Mouse (Mus musculus): Measurements from ENCODE around the gene Bmt2. TPM values are rescaled to one million over a fixed set of nuclear protein-coding genes. Genes with fewer than 3 reads are reported as not detected.
A peak's percentile ranks its signal among the peaks of the same experiment; 100 is the strongest.

Gene Bmt2
- polyA plus RNA-seq, 1 experiment from 2014 or later, result 3.5 TPM

DNA sequence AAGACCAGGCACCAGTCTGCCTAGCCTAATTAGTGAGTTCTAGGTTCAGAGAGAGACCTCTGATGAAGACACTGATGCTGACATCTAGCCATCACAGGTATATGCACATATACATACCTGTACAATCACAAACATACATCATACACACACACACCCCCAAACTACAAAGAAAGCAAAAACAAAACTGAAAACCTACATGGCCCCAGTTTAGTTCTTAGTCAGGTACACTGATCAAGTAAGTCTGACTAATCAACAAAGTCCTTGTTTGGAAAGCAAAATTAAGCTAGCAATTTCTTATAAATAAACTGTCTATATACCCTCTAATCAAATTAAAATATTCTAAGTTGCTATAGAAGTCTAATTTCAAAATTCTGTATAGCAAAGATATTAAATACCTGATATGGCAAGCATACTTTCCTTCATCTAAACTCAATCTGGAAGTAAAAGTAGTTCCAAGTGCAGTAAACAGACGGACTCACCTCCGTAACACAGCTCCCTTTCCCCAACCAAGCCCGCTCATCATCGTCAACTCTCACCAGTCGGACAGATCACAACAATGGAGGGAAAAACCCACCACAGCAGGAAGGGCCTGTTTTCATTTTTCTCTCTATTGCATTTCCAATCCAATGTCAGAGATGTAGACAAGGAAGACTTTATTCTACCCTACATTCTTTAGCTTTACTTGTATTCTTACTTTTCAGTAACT, 3.0 kb downstream of the Bmt2 start:
- H3K4me3 ChIP-seq (replicated peaks), result no peak overlapping the region
- no peaks in the 10 kb centered on the region for H3K36me3 ChIP-seq
- 78% methylated on average over 5 of the region's 5 CpGs for WGBS (ENCODE audit: insufficient replicate concordance)
- H3K4me2 ChIP-seq, result no peak overlapping the region
- H3K27me3 ChIP-seq, result no peaks in the 10 kb centered on the region
- no peaks in the 10 kb centered on the region for H3K9me3 ChIP-seq (replicated peaks)
- no peak overlapping the region for H3K27ac ChIP-seq
- ATAC-seq (ENCODE audit: low read depth) (no peak), DNase-seq (no peak)
- H3K4me1 ChIP-seq (replicated peaks), result peaks cover 19% of the 10 kb centered on the region
- H3K9ac ChIP-seq, result no peak overlapping the region

DNA sequence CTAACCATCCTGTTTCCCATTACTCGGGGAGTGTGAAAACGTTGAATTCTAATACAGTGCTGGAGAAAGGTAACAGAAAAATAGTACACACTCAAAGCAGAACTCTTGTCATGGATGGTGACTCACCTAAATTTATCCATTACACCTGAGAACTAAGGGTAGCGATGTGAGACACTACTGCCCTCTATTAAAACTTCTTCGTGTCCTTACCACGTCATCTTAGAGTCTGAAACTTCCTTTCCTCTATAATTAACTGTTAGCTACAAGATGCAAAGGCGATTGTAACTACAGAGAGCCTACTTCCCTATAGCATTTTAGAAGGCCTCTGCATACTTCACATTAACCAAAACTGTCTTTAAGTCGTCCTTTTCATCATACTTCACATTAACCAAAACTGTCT, 12.1 kb downstream of the Bmt2 start:
- Histone ChIP-seq H3K4me2 (no peak overlapping the region), H3K36me3 (0 out of 2 replicates have a peak, but pooled peaks cover 6% of the 10 kb centered on the region)
- no peak for ATAC-seq (ENCODE audit: low read depth)

DNA sequence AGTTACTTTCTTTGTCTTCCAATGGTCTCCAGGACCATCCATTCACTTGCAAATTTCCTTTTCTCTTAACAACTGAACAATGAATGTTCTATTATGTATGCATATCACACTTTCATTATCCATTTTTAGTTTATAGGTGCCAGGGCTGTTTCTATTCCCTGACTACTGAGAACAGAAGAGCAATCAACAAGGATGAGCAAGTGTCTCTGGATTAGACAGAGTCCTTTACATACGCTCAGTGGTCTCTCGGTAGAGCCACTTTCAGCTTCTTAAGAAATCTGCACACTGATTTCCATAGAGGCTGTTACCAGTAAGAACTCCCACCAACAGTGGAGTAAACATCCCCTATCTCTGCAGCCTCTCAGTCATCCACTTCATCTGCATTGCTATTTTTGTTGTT, 19.8 kb downstream of the Bmt2 start:
- Histone ChIP-seq H3K4me1 (replicated peaks) (no peaks in the 10 kb centered on the region), H3K36me3 (0 out of 2 replicates have a peak, but pooled peaks cover 6% of the 10 kb centered on the region), H3K27me3 (no peaks in the 10 kb centered on the region), H3K9ac (no peak overlapping the region), H3K9me3 (replicated peaks) (no peaks in the 10 kb centered on the region), H3K4me3 (replicated peaks) (no peak overlapping the region), H3K27ac (no peak overlapping the region), H3K4me2 (no peak overlapping the region)
- ATAC-seq (ENCODE audit: low read depth) (no peak), DNase-seq (no peak)
- WGBS (ENCODE audit: insufficient replicate concordance), result 82% methylated on average over 2 of the region's 2 CpGs

More for the DNA sequence above, 12.1 kb downstream of the Bmt2 start:
- H3K27ac ChIP-seq, result no peak overlapping the region
- WGBS (ENCODE audit: insufficient replicate concordance), result 66% methylated on average over 7 of the region's 7 CpGs
- DNase-seq, result no peak
- no peaks in the 10 kb centered on the region for H3K27me3 ChIP-seq
- H3K4me1 ChIP-seq (replicated peaks), result no peaks in the 10 kb centered on the region
- no peak overlapping the region for H3K4me3 ChIP-seq (replicated peaks)
- no peak overlapping the region for H3K9ac ChIP-seq
- no peaks in the 10 kb centered on the region for H3K9me3 ChIP-seq (replicated peaks)

GRCm38 (mm10) chr6:13654081-13654480, 23.7 kb downstream of the Bmt2 start:
- no peaks in the 10 kb centered on the region for H3K27me3 ChIP-seq
- 0 out of 2 replicates have a peak, but pooled peaks cover 4% of the 10 kb centered on the region for H3K4me1 ChIP-seq (replicated peaks)
- no peak overlapping the region for H3K4me3 ChIP-seq (replicated peaks)
- H3K9me3 ChIP-seq (replicated peaks), result no peaks in the 10 kb centered on the region
- H3K36me3 ChIP-seq, result no peaks in the 10 kb centered on the region
- ATAC-seq (ENCODE audit: low read depth), result no peak
- H3K27ac ChIP-seq, result no peak overlapping the region
- no peak overlapping the region for H3K9ac ChIP-seq
- no peak overlapping the region for H3K4me2 ChIP-seq
- no peak for DNase-seq

DNA sequence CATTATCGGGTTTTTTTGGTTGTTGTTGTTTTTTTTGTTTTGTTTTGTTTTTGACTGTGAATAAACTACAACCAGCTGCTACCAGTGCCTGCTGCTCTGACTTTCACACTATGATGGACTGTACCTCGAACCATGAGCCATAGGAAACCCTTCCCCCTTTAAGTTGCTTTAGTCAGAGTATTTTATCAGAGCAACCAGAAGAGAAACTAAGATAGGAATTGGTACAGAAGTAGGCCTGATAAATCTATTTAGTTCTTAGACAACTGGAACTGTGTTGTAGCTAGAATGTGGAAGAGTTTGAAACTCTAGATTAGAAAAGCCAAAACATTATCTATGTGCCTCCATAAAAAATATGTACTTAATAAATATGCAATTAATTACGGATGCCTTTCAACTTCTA, 25.5 kb downstream of the Bmt2 start:
- H3K4me1 ChIP-seq (replicated peaks), result 0 out of 2 replicates have a peak, but pooled peaks cover 4% of the 10 kb centered on the region
- no peaks in the 10 kb centered on the region for H3K27me3 ChIP-seq
- H3K4me3 ChIP-seq (replicated peaks), result no peak overlapping the region
- WGBS (ENCODE audit: insufficient replicate concordance), result 56% methylated on average over 3 of the region's 3 CpGs
- H3K4me2 ChIP-seq, result no peak overlapping the region
- peaks cover 3% of the 10 kb centered on the region; the same call in 1 of the 2 replicates for H3K36me3 ChIP-seq
- no peak overlapping the region for H3K27ac ChIP-seq
- no peaks in the 10 kb centered on the region for H3K9me3 ChIP-seq (replicated peaks)
- peak; percentile 68; the same call in 1 of the 2 replicates for ATAC-seq (ENCODE audit: low read depth)
- no peak for DNase-seq
- no peak overlapping the region for H3K9ac ChIP-seq

DNA sequence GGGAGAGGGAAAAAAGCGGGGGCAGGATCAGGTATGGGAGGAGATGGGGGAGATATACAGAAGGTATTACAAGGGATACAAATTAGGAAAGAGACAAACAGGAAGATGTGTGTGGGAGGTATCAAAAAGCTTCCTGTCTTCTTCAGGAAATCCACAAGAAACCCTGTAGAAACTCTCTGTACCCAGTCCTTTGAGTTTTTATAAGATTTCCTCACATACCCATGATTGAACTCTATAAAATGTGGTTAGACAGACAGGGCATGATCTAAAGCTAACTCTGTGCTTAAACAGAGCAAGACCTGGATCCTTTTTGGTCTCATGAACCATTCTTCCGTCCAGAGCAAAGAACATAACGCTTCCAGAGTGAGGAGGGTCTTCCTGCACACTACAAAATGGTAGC, 26.9 kb downstream of the Bmt2 start:
- Histone ChIP-seq H3K27ac (no peak overlapping the region), H3K4me3 (replicated peaks) (no peak overlapping the region), H3K9ac (no peak overlapping the region), H3K4me2 (no peak overlapping the region), H3K36me3 (peaks cover 3% of the 10 kb centered on the region; the same call in 1 of the 2 replicates), H3K9me3 (replicated peaks) (no peaks in the 10 kb centered on the region), H3K27me3 (no peaks in the 10 kb centered on the region), H3K4me1 (replicated peaks) (0 out of 2 replicates have a peak, but pooled peaks cover 4% of the 10 kb centered on the region)
- no peak for ATAC-seq (ENCODE audit: low read depth)
- WGBS (ENCODE audit: insufficient replicate concordance), result 71% methylated on average over 3 of the region's 3 CpGs
- DNase-seq, result no peak

DNA sequence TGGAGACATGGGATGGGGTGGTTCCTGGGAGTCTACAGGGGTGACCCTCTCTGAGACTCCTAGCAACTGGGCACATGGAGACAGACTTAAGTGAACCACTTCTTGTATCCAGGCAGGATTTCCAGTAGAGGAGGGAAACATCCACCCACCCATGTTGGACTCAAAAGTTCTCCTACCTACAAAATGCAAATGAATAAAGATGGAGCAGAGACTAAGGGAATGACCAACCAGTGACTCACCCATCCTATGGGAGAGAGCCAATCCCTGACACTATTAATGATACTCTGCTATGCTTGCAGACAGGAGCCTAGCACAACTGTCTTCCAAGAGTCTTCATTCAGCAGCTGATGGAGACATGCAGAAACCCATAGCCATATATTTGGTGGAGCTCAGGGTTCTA, 29.5 kb downstream of the Bmt2 start:
- no peaks in the 10 kb centered on the region for H3K9me3 ChIP-seq (replicated peaks)
- H3K4me1 ChIP-seq (replicated peaks), result 0 out of 2 replicates have a peak, but pooled peaks cover 4% of the 10 kb centered on the region
- H3K36me3 ChIP-seq, result peaks cover 3% of the 10 kb centered on the region; the same call in 1 of the 2 replicates
- H3K27me3 ChIP-seq, result no peaks in the 10 kb centered on the region
- H3K9ac ChIP-seq, result no peak overlapping the region
- DNase-seq, result no peak
- no peak overlapping the region for H3K4me2 ChIP-seq
- H3K27ac ChIP-seq, result no peak overlapping the region
- ATAC-seq (ENCODE audit: low read depth), result no peak
- H3K4me3 ChIP-seq (replicated peaks), result no peak overlapping the region

GRCm38 (mm10) chr6:13636582-13636989, 41.2 kb downstream of the Bmt2 start:
- WGBS (ENCODE audit: insufficient replicate concordance), result 60% methylated on average over 3 of the region's 3 CpGs
- no peak overlapping the region for H3K9ac ChIP-seq
- H3K9me3 ChIP-seq (replicated peaks), result no peaks in the 10 kb centered on the region
- no peaks in the 10 kb centered on the region for H3K4me1 ChIP-seq (replicated peaks)
- H3K27me3 ChIP-seq, result no peaks in the 10 kb centered on the region
- H3K27ac ChIP-seq, result no peak overlapping the region
- H3K4me3 ChIP-seq (replicated peaks), result no peak overlapping the region
- DNase-seq (no peak), ATAC-seq (ENCODE audit: low read depth) (peak; percentile 43; the same call in 1 of the 2 replicates)
- H3K36me3 ChIP-seq, result peaks cover 8% of the 10 kb centered on the region; the same call in 1 of the 2 replicates
- H3K4me2 ChIP-seq, result no peak overlapping the region

DNA sequence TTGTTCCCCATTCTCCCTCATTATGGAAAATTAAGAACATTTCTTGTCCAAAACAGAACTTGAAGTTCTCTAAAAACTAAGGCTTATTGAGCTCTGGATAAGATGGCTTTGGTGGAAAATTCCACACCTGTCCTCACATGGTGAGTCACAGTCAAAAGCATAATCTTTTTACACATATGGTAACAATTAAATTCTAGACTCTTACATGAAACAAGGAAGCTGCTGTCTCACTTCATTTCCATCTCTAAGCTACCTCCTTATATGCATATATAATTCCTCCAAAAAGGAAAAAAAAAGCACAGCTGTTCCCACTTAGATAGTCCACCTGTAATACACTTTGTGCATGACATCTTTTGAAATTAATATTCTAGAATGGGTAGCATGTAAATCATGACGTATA, 45.2 kb downstream of the Bmt2 start:
- Histone ChIP-seq H3K9ac (no peak overlapping the region), H3K4me2 (no peak overlapping the region), H3K27ac (no peak overlapping the region), H3K4me3 (replicated peaks) (no peak overlapping the region), H3K9me3 (replicated peaks) (no peaks in the 10 kb centered on the region), H3K36me3 (0 out of 2 replicates have a peak, but pooled peaks cover 7% of the 10 kb centered on the region), H3K4me1 (replicated peaks) (no peaks in the 10 kb centered on the region), H3K27me3 (no peaks in the 10 kb centered on the region)
- WGBS (ENCODE audit: insufficient replicate concordance), result 67% methylated on average over 1 of the region's 1 CpGs
- no peak for DNase-seq
- no peak for ATAC-seq (ENCODE audit: low read depth)

GRCm38 (mm10) chr6:13630607-13631006, 47.2 kb downstream of the Bmt2 start:
- Histone ChIP-seq H3K4me2 (no peak overlapping the region), H3K9ac (no peak overlapping the region), H3K36me3 (0 out of 2 replicates have a peak, but pooled peaks cover 7% of the 10 kb centered on the region), H3K4me3 (replicated peaks) (no peak overlapping the region), H3K27ac (no peak overlapping the region), H3K27me3 (no peaks in the 10 kb centered on the region), H3K4me1 (replicated peaks) (no peaks in the 10 kb centered on the region), H3K9me3 (replicated peaks) (no peaks in the 10 kb centered on the region)
- ATAC-seq (ENCODE audit: low read depth) (no peak), DNase-seq (no peak)
- 64% methylated on average over 2 of the region's 2 CpGs for WGBS (ENCODE audit: insufficient replicate concordance)

- DNase-seq (no peak), ATAC-seq (ENCODE audit: low read depth) (no peak)
- Histone ChIP-seq H3K27ac (no peak overlapping the region), H3K4me3 (replicated peaks) (no peak overlapping the region), H3K27me3 (no peaks in the 10 kb centered on the region), H3K36me3 (no peaks in the 10 kb centered on the region), H3K9ac (no peak overlapping the region), H3K4me1 (replicated peaks) (peaks cover 15% of the 10 kb centered on the region), H3K4me2 (no peak overlapping the region), H3K9me3 (replicated peaks) (no peaks in the 10 kb centered on the region)
- WGBS (ENCODE audit: insufficient replicate concordance), result 64% methylated on average over 2 of the region's 2 CpGs
Observed at GRCm38 (mm10) chr6:13619618-13620017, 58.1 kb downstream of the Bmt2 start.

DNA sequence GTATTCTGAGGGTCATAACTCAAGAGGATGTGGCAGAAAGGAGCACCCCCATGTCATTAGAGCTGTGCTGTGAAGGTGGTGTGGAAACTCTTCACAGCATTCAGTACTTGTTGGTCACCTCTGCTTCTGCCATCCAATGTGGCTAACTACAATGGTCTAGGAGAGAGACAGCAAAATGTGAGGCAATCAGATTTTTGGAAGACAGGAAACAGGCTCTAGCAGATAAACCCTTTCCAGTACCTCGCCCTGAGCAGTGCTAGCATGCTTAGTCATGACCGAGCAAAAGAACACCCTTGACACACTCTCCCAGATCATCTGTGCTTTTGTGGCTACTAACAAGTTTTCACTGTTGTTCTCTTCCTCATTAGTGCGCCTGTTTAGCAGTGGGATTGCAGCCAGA, 60.7 kb downstream of the Bmt2 start:
- Histone ChIP-seq H3K4me2 (no peak overlapping the region), H3K4me3 (replicated peaks) (no peak overlapping the region), H3K4me1 (replicated peaks) (peaks cover 15% of the 10 kb centered on the region), H3K36me3 (no peaks in the 10 kb centered on the region), H3K27ac (no peak overlapping the region), H3K27me3 (no peaks in the 10 kb centered on the region), H3K9me3 (replicated peaks) (no peaks in the 10 kb centered on the region), H3K9ac (no peak overlapping the region)
- DNase-seq (peak; percentile 16), ATAC-seq (ENCODE audit: low read depth) (peak; percentile 81)
- WGBS (ENCODE audit: insufficient replicate concordance), result 15% methylated on average over 3 of the region's 3 CpGs

Data from liver, embryonic 13.5 days (tissue).